Mouse (Mus musculus) bone marrow, adult 2 months (tissue): ENCODE data around the gene Gosr1.

ENCODE experiments used
- CTCF ChIP-seq: fragments of 200-500 bp; IDR thresholded peaks from 2 replicates; pipeline ENCODE4 v1.5.1; 2011; ENCODE audit warnings: low read length, control low read depth; ENCODE audit not compliant: control insufficient read depth, insufficient read depth
- POLR2A ChIP-seq: fragments of 200-500 bp; IDR thresholded peaks from 2 replicates; pipeline ENCODE4 v1.6.1; 2011; ENCODE audit warnings: low read depth, mild to moderate bottlenecking, control low read depth, low read length, borderline replicate concordance; ENCODE audit not compliant: control insufficient read depth

DNA sequence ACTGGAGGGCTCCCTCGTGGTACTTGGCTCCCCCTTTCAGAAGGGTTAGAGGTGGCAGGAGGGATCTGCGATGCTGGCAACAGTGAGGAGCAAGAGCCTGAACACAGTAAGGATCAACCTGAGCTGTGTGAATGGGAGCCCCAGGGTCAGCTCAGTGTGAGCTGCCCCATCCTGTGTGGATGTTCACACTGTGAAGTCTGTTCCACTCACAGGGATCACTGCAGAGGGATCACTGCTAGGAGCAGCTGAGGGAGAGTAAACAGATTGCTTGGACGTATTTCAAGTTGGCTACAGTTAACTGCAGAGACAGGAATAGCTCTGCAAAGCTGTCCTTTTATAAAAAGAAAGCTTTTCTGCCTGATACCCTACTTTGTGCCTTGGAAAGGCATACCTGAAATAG is 46.1 kb upstream of the Gosr1 start:
- TF ChIP-seq CTCF (no peak), POLR2A (no peak)
